Mouse (Mus musculus) stomach, postnatal 0 days (tissue): Measurements from ENCODE around the gene Six6. TPM values are rescaled to one million over a fixed set of nuclear protein-coding genes. Genes with fewer than 3 reads are reported as not detected.

Experiments used
- ATAC-seq: fragments of 200-750 bp; cut with Nextera tagmentation; 2 replicates; pipeline ENCODE4 v1.8.0; 2017; ENCODE audit not compliant: low FRiP score, low TSS enrichment
- DNase-seq: peaks from one replicate; pipeline ENCODE4 v3.0.0-alpha.2; 2016; ENCODE audit warnings: low spot score
- H3K27ac ChIP-seq: fragments of 300-500 bp; sonication (generic); replicated peaks from 2 replicates; pipeline ENCODE4 v1.5.1; 2014; ENCODE audit warnings: mild to moderate bottlenecking, control low read depth
- H3K27me3 ChIP-seq: fragments of 300-500 bp; sonication (generic); 2 replicates; pipeline ENCODE4 v1.6.1; 2014; ENCODE audit warnings: low read length; ENCODE audit not compliant: control insufficient read depth, insufficient read depth
- H3K36me3 ChIP-seq: fragments of 300-500 bp; sonication (generic); 2 replicates; pipeline ENCODE4 v1.6.1; 2014; ENCODE audit warnings: low read length, mixed read lengths; ENCODE audit not compliant: control insufficient read depth, insufficient read depth
- H3K4me1 ChIP-seq: fragments of 300-500 bp; sonication (generic); replicated peaks from 2 replicates; pipeline ENCODE4 v1.6.1; 2014; ENCODE audit warnings: antibody characterized with exemption; ENCODE audit not compliant: control insufficient read depth, insufficient read depth
- H3K4me2 ChIP-seq: fragments of 300-500 bp; sonication (generic); replicated peaks from 2 replicates; pipeline ENCODE4 v1.6.1; 2014; ENCODE audit warnings: low read depth, mild to moderate bottlenecking, control low read depth, moderate library complexity
- H3K4me3 ChIP-seq: fragments of 300-500 bp; sonication (generic); 2 replicates; pipeline ENCODE4 v1.5.1; 2014; ENCODE audit warnings: low read depth, low read length, control low read depth
- H3K9ac ChIP-seq: fragments of 300-500 bp; sonication (generic); 2 replicates; pipeline ENCODE4 v1.6.1; 2014; ENCODE audit warnings: mild to moderate bottlenecking, low read length, control low read depth, mixed read lengths
- H3K9me3 ChIP-seq: fragments of 300-500 bp; sonication (generic); 2 replicates; pipeline ENCODE4 v1.6.1; 2016; ENCODE audit warnings: low read length; ENCODE audit not compliant: control insufficient read depth
- CTCF ChIP-seq: IDR thresholded peaks from 2 replicates; pipeline ENCODE4 v1.5.1; 2016; ENCODE audit warnings: antibody characterized with exemption, low read depth, mild to moderate bottlenecking, moderate library complexity
- EP300 ChIP-seq: optimal IDR thresholded peaks from 2 replicates; pipeline ENCODE3; 2016; ENCODE audit warnings: antibody characterized with exemption
- WGBS: fragments of 180-500 bp; shearing (Covaris S2); extraction: QIAGEN DNeasy Blood & Tissue Kit; methylation state at CpG from one replicate; pipeline ENCODE4 v1.1.7; 2014; 5-methylcytosine and 5-hydroxymethylcytosine counted together
- polyA plus RNA-seq: library from polyadenylated mRNA; unstranded; fragments of >200 nt; fragmentation: Nextera tagmentation; extraction: Ambion mirVana; gene quantifications from 2 replicates; pipeline ENCODE4 v1.2.1, GENCODE M21; 2015

The Six6 gene
- polyA plus RNA-seq, 1 experiment from 2014 or later, result not detected

DNA sequence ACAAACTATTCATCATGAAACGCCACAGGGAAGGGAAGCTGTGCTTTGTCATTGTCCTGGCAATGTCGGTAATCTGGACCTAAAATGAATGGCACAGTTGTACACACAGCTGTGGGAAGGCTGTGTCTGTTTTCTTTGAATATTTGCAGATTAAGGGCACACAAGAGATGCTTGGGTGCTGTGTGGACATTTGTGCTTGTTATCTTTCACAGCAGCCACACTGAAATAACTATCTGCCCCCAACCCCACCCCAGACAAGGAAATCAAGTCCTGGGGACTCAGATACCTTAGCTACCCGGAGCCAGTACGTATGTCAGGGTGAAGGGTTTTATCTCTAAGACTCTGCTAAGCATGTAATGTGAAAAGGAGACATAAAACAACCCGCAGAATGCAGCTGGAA is 39.5 kb downstream of the Six6 start:
- ATAC-seq, result no peak
- no peak overlapping the region for H3K4me3 ChIP-seq
- no peaks in the 10 kb centered on the region for H3K9me3 ChIP-seq
- H3K4me2 ChIP-seq, result no peak overlapping the region
- TF ChIP-seq CTCF, result no peak
- TF ChIP-seq EP300, result no peak
- no peak overlapping the region for H3K9ac ChIP-seq
- no peaks in the 10 kb centered on the region for H3K27me3 ChIP-seq
- DNase-seq, result no peak
- H3K4me1 ChIP-seq, result peaks cover 2% of the 10 kb centered on the region; the same call in 1 of the 2 replicates
- 45% methylated on average over 5 of the region's 5 CpGs for WGBS
- no peaks in the 10 kb centered on the region for H3K36me3 ChIP-seq
- no peak overlapping the region for H3K27ac ChIP-seq

- no peak overlapping the region for H3K27ac ChIP-seq
- 66% methylated on average over 10 of the region's 10 CpGs for WGBS
- no peaks in the 10 kb centered on the region for H3K27me3 ChIP-seq
- DNase-seq (no peak), ATAC-seq (no peak)
- H3K9me3 ChIP-seq, result no peaks in the 10 kb centered on the region
- H3K36me3 ChIP-seq, result no peaks in the 10 kb centered on the region
- no peaks in the 10 kb centered on the region for H3K4me1 ChIP-seq
- H3K4me3 ChIP-seq, result no peak overlapping the region
- H3K9ac ChIP-seq, result no peak overlapping the region
- TF ChIP-seq CTCF (no peak), EP300 (no peak)
- H3K4me2 ChIP-seq, result no peak overlapping the region
These were observed 42.9 kb downstream of the Six6 start for GRCm38 (mm10) chr12:72982616-72983015.

- WGBS, result 58% methylated on average over 8 of the region's 8 CpGs
- no peak overlapping the region for H3K4me3 ChIP-seq
- H3K27me3 ChIP-seq, result no peaks in the 10 kb centered on the region
- no peaks in the 10 kb centered on the region for H3K36me3 ChIP-seq
- DNase-seq (no peak), ATAC-seq (no peak; the same call in 1 of the 2 replicates)
- H3K9me3 ChIP-seq, result no peaks in the 10 kb centered on the region
- no peak overlapping the region for H3K9ac ChIP-seq
- no peak overlapping the region for H3K27ac ChIP-seq
- TF ChIP-seq EP300 (no peak), CTCF (no peak)
- no peaks in the 10 kb centered on the region for H3K4me1 ChIP-seq
- no peak overlapping the region for H3K4me2 ChIP-seq
These were observed 43.6 kb downstream of the Six6 start for GRCm38 (mm10) chr12:72983071-72983857.

Other genes starting within 250 kb of the Six6 start
- 51.2 and 55.0 TPM in 2 replicates for gene Ppm1a, start 182.4 kb upstream of the Six6 start, polyA plus RNA-seq
- 0.57 and 0.67 TPM in 2 replicates for gene 4930447C04Rik, start 882 bp downstream of the Six6 start, polyA plus RNA-seq
- gene Six1, start 114.0 kb downstream of the Six6 start, polyA plus RNA-seq, result 0.02 and 0.10 TPM in 2 replicates
- gene Six4, start 173.6 kb downstream of the Six6 start, polyA plus RNA-seq, result 0.13 and 0.17 TPM in 2 replicates
- 17.1 and 20.0 TPM in 2 replicates for gene Mnat1, start 183.8 kb downstream of the Six6 start, polyA plus RNA-seq